24 mouse cellular contexts compared by ENCODE assay signal in the genomic region with DNA sequence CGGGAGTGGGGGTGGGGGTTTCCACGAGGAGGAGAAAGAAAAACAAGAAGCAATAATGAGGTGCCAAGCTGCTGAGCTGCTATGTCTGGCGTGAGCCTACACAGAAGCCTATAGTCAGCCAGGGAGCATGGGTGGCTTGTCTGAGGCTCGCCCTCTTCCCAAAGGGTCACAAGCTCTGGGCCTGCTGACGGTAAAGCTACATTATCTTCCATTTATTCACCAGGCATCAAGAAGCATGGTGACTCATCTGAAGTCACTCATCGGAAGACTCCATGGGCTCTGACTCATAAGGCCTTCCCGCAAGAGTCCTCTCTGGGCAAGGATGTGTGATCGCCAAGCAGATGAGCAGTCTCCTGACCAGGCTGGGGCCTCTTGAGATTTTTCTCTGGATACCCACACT. TPM values are rescaled to one million over a fixed set of nuclear protein-coding genes. Genes with fewer than 3 reads are reported as not detected.
DNase-seq lines count a peak whose midpoint lies in the region; ATAC-seq and TF ChIP-seq lines count a peak whose summit lies in the region.
"Had no signal": no experiment of that assay in that cellular context is flagged by ENCODE, and none has a peak within 500 bp of the region (broad histone marks: within the 10 kb centered on the region; RNA-seq: fewer than 3 reads in every experiment).

No protein-coding gene starts in this region.

- peaks cover 13% of the 10 kb centered on the region for H3K4me1 ChIP-seq in heart, embryonic 11.5 days (ENCODE audit: control insufficient read depth, insufficient read depth, low read length)
- H3K4me1 ChIP-seq: hindbrain, embryonic 15.5 days; midbrain, embryonic 12.5 days; neural tube, embryonic 12.5 days had no signal

- CTCF ChIA-PET in Patski (lab: Charles Lee) = interaction anchor here (0.6 to 1.2 kb wide), 4 partner anchors 8 to 104 kb away, joined by 3 read pairs; no protein-coding TSS in a partner anchor

- no peaks in the 10 kb centered on the region for H3K79me2 ChIP-seq in macrophage (ENCODE audit: inconsistent target)

- H3K4me3 ChIP-seq in macrophage (ENCODE audit: inconsistent target) = no peak overlapping the region
- no peak overlapping the region for H3K4me3 ChIP-seq in heart, embryonic 11.5 days (ENCODE audit: low read depth, low read length)
- H3K4me3 ChIP-seq: forebrain, embryonic 10.5 days; gastrocnemius, adult 2 months; heart, embryonic 13.5 days; hindbrain, embryonic 15.5 days; intestine, embryonic 15.5 days; midbrain, embryonic 12.5 days; neural tube, embryonic 12.5 days had no signal

- H3K27me3 ChIP-seq in Patski = no peaks in the 10 kb centered on the region
- no peaks in the 10 kb centered on the region for H3K27me3 ChIP-seq in heart, embryonic 11.5 days (ENCODE audit: control insufficient read depth, insufficient read depth, low read length)
- H3K27me3 ChIP-seq: heart, embryonic 13.5 days; hindbrain, embryonic 15.5 days; intestine, embryonic 15.5 days; midbrain, embryonic 12.5 days; neural tube, embryonic 12.5 days had no signal

- peak; percentile 56 for DNase-seq in adrenal gland, adult 8-10 months
- DNase-seq in adrenal gland, postnatal 25 days = no peak
- DNase-seq in 416B (ENCODE audit: low read depth) = peak; percentile 98
- DNase-seq in Patski (ENCODE audit: low read depth, low spot score) = peak; percentile 95
- DNase-seq in kidney, adult 11 months = no peak
- no peak for DNase-seq in embryo, embryonic 10.5 days (ENCODE audit: low spot score)
- DNase-seq: cerebellum, adult 11-12 months; cerebellum, postnatal 14 days; embryo, embryonic 11 days; gastrocnemius, adult 2 months; heart, postnatal 36 days; kidney, postnatal 36 days; lung, adult 2 months; right cerebral cortex, postnatal 14 days; thymus, adult 18-20 months had no signal

- peak overlapping the region; percentile 36 for H3K27ac ChIP-seq in macrophage
- no peak overlapping the region for H3K27ac ChIP-seq in heart, embryonic 11.5 days (ENCODE audit: low read depth, low read length)
- H3K27ac ChIP-seq: forebrain, embryonic 10.5 days; gastrocnemius, adult 2 months; hindbrain, embryonic 15.5 days; intestine, embryonic 15.5 days; midbrain, embryonic 12.5 days; neural tube, embryonic 12.5 days had no signal

- no peak overlapping the region for H3K4me2 ChIP-seq in heart, embryonic 11.5 days
- H3K4me2 ChIP-seq: heart, embryonic 13.5 days; hindbrain, embryonic 15.5 days; intestine, embryonic 15.5 days; liver, embryonic 11.5 days; midbrain, embryonic 12.5 days; neural tube, embryonic 12.5 days had no signal

- in situ Hi-C loops in Patski (cut with MboI; ENCODE audit: low pct_unique_long_range_greater_than_20kb) = no loop called here

- 73% methylated on average over 8 of the region's 8 CpGs for WGBS in macrophage (ENCODE audit: missing documents)
- WGBS in heart, embryonic 11.5 days (ENCODE audit: insufficient replicate concordance) = 68% methylated on average over 8 of the region's 8 CpGs

- H3K9ac ChIP-seq in heart, embryonic 11.5 days (ENCODE audit: low read depth, low read length) = no peak overlapping the region
- H3K9ac ChIP-seq: heart, embryonic 13.5 days; hindbrain, embryonic 15.5 days; intestine, embryonic 15.5 days; midbrain, embryonic 12.5 days; neural tube, embryonic 12.5 days had no signal

- TF ChIP-seq CTCF in Patski (IDR thresholded peaks at IDR 0.05) = no peak

- peak; percentile 77 for ATAC-seq in Patski
- ATAC-seq in heart, embryonic 11.5 days (replicated peaks; ENCODE audit: insufficient number of reproducible peaks, low FRiP score, low TSS enrichment) = no peak
- ATAC-seq: intestine, embryonic 15.5 days had no signal

- H3K9me3 ChIP-seq in heart, embryonic 11.5 days (replicated peaks; ENCODE audit: control insufficient read depth, low read length) = no peaks in the 10 kb centered on the region
- H3K9me3 ChIP-seq: forebrain, embryonic 10.5 days; heart, embryonic 13.5 days; hindbrain, embryonic 15.5 days; intestine, embryonic 15.5 days; midbrain, embryonic 12.5 days; neural tube, embryonic 12.5 days had no signal

- POLR2A ChIA-PET in Patski (lab: Charles Lee) = interaction anchor here (0.9 to 1.6 kb wide), 2 partner anchors 9 to 15 kb away, joined by 7 to 8 read pairs; no protein-coding TSS in a partner anchor

- no peaks in the 10 kb centered on the region for H3K36me3 ChIP-seq in macrophage (ENCODE audit: inconsistent target)
- H3K36me3 ChIP-seq in heart, embryonic 11.5 days (ENCODE audit: control insufficient read depth, insufficient read depth, low read length) = no peaks in the 10 kb centered on the region
- H3K36me3 ChIP-seq: forebrain, embryonic 10.5 days; heart, embryonic 13.5 days; hindbrain, embryonic 15.5 days; intestine, embryonic 15.5 days; midbrain, embryonic 12.5 days; neural tube, embryonic 12.5 days had no signal

RNA-seq across cellular contexts. Expression of gene Zbtb38, which starts 29.4 kb away (rescaled TPM):
- total RNA-seq in adrenal gland, adult 8-10 months (2022) = 10 to 100 TPM; 55.4 to 88.4 (median 70.5) TPM
- total RNA-seq in adrenal gland, postnatal 25 days (2021) = 56.5 and 65.6 TPM in 2 replicates
- polyA plus RNA-seq in Patski (2021) (59.2 TPM), macrophage (2018) (11.3 to 18.9 TPM (median 18.6 TPM) in 3 replicates)
- 10 to 100 TPM in 25 of 26 experiments, 1 to 10 TPM in 1; 9.3 to 58.6 (median 22.7) TPM for total RNA-seq in macrophage (2018; cell fraction: chromatin; rRNA removed)
- 10 to 100 TPM; 12.6 to 50.5 (median 23.2) TPM for total RNA-seq in macrophage (2018; cell fraction: cytosol; rRNA removed)
- total RNA-seq in macrophage (2018; cell fraction: nucleus; rRNA removed) = 10 to 100 TPM; 14.7 to 57.0 (median 26.5) TPM
- polyA plus RNA-seq in heart, embryonic 11.5 days (2014; fragmentation: Nextera tagmentation; extraction: Ambion mirVana) = 22.7 and 24.7 TPM in 2 replicates

Comparison
In these comparisons a context has a peak if more than half of its experiments do, and no peak if none do; other contexts are left out.
1. DNase-seq: peak in adrenal gland, adult 8-10 months (single experiment), 416B (single experiment) and Patski (single experiment); none in adrenal gland, postnatal 25 days (single experiment), kidney, adult 11 months (single experiment) and embryo, embryonic 10.5 days (single experiment).